Mouse (Mus musculus) frontal cortex, adult 2 months (tissue): ENCODE measurements around the gene Taf1a. TPM values are rescaled to one million over a fixed set of nuclear protein-coding genes. Genes with fewer than 3 reads are reported as not detected.

Experiments used
- DNase-seq, 2 experiments: peaks; one replicate each; pipeline ENCODE4 v3.0.0; 2022; ENCODE audit warnings: low spot score in 1 of 2; ENCODE audit errors: extremely low spot score in 1 of 2
- polyA plus RNA-seq: library from polyadenylated mRNA; depleted of rRNA; stranded (reverse); fragments of >200 nt; gene quantifications from 2 replicates; pipeline ENCODE4 v1.2.3, GENCODE M21; 2012; rRNA removed

Taf1a gene
- polyA plus RNA-seq, 1 experiment, result 34.0 TPM

DNA sequence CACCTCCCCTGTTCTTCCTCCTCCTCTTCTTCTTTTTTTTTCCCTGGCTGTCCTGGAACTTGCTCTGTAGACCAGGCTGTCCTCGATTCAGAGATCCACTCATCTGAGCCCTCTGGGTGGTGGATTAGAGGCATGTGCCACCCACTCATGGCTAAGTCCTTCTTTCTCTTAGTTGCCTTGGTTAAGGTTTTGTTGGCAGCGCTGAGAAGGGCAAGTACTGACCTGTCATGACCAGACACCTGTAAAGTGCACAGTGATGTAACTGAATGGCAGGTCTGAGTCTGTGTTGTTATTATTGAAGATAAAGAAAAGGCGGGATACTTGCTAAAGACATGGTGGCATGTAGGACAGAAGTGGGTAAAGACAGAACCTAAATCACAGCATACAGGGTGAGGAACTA lies 14.6 kb downstream of the Taf1a start:
- DNase-seq, result no peak

DNA sequence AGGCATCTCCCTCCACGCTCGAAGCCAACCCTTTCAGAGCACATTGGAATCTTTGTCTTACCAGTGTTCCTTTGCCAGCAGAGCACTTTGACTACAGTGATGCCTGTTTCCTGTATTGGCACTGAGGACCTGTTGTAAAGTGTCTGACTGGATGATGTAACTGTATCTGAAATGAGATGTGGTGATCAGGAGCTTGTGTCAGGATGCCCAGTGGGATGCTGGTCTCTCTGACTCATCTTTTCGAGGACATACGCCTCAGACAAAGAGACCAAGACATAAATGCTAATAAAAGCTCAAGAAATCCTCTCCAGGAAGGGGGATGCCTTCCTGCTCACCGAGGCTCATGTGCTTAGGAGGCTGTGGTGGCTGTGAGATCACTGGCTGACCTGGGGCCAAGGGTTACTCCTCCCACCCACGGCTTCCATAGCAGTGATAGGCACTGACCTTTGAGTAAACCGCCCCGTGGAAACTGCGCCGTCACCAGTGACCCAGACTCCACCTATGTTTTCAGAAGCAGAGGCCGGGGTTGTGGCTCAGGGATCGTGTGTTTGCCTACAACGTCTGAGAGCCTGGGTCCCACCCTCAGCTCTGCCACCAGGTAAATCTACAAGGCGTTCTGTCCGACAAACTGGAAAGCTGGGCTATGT lies 25.4 kb downstream of the Taf1a start:
- no peak for DNase-seq

DNA sequence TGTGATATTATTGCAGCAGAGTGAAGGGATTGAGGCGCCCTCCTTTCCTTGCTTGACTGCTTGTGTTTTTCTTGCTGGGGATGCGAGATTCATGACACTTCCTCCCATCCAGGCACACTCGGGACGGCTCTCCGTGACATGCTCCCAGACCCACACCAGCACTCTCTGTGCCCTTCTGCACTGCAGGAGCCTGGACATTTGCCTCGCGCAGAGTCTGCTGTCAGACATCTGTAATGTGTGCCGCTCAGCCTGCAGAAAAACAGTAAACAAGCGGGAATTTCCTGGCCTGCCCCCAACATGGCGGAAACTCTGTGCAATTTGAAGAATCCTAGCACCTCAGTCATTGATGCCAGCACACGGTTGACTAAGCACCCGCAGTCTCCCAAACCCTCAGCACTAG lies 29.1 kb downstream of the Taf1a start, which contains the start of gene Hhipl2:
Gene Hhipl2, plus strand, starts transcription at position 343 of the 400 bp plus-strand sequence.
- no peak for DNase-seq

DNA sequence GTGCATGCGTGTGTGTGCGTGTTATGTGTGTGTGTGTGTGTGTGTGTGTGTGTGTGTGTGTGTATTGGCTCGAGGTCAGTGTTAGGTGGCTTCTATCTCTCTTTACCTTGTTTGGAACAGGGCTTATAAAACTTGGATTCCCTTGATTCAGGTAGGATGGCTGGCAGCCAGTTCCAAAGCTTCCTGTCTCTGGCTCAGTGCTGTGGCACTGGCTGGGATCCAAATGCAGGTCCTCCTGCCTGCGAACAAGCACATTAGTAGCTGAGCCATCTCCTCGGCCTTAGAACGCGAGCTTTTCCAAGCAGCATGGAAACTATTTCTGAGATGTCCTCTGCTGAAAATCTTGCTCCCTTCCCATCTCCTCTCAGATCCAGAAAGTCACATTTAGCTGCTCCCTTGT lies 31.0 kb downstream of the Taf1a start:
- no peak for DNase-seq

DNA sequence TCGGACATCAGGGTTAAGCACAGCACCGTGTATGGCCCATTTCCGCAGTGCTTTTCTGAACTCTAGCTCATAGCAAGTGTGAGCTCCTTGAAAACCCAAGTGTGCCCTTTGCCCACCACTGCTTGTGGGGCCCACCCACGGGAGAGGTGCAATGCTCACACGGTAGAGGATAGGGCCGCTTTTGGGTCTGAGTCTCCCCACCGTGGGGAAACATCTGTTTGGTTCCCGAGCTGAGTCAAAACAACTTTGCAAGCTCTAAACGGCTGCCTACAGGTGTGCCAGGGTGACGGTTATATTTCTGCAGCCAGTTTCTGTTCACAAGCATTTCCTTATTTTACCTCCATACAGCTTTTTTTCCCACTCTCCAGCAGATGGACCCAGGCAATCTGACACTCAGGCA lies 31.5 kb downstream of the Taf1a start:
- no peak for DNase-seq

DNA sequence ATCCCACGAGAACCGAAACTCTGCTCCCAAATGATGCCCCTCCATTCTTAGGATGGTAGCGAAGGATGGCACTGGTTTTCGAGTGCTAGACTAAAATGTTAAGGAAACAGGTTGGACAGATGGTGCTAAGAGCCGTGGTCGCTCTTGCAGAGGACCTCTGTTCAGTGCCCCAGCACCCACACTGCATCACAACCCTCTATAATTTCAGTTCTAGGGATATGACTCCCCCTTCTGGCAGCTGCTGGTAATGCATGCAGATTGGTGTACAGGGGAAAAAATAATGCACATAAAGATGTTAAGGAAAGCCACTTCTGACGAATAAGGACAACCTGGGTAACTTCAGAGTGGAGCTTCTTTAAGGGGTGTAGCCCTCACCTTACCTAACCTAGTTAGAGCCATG lies 35.3 kb downstream of the Taf1a start:
- no peak for DNase-seq

DNA sequence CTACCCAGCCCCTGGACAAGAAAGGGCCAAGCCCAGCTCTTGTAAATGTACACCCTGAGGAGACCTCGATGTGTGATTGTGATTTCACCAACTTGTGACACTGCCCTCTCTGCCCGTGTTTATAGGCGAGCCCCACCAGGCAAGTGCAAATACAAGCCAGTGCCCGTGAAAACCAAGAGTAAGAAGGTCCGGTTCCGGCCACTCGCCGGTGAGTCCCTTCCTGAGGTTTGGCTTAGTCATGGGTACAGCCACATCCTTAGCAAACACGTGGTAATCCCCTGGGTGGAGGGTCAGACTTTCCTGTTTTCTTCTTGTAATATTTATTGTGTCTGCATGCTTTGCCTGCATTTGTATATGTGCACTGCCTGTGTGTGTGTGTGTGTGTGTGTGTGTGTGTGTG lies 46.1 kb downstream of the Taf1a start:
- no peak for DNase-seq

DNA sequence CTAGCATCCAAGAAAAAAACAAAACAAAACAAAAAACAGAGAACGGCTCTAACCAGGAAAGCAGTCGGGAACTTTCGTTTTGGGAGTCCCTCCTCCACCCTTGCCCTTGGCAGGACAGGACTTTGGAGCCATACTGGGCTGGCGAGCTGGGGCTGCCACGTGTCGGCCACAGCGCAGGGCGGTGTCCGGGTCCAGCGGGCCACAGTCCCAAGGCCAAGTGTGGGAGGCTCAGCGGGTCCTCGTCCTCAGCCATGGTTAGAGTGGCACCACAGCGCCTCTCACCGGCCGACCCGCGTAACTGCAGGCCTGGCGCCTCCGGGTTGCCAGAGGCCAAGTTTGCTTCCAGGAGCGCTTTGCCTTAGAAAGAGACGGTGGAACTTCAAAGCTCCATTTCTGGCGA lies 50.3 kb downstream of the Taf1a start:
- peak in 1 of 2 experiments; percentile 61 for DNase-seq

DNA sequence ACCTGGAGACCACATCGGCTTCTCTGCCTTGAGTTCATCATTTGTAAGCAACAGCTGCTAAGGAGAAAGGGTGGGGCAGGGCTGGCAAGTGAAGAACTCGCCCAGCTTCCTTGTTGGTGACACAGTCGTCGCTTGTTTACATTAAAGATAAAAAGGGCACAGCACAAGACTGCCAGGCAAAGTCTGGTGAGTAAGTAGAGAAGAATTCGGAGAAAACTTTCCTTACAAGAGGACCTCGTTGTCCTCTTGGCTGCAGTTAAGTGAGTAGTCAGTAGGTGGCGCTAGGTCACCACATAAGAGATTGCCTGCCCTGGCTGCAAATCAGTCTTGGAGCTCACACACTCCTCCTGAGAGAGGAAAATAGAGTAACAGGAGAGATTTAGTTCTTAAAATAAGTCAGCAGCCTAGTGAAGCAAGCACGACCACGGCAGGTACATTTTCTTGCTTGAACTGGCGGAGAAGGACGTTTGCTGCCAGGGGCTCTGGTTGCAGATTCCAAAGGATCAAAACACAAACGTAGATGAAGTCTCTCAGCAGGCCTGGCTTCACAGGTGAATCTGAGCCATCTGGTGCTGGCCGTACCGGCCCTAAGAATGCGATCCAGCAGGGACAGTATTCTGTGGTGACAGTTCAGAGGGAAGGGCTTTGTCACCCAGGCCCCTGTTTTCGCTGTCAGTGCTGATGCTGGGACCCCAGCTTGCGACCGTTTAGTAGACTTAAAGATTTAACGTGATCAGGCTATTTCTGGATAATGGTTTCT lies 53.4 kb downstream of the Taf1a start:
- peak; percentile 63 to 93 for DNase-seq

DNA sequence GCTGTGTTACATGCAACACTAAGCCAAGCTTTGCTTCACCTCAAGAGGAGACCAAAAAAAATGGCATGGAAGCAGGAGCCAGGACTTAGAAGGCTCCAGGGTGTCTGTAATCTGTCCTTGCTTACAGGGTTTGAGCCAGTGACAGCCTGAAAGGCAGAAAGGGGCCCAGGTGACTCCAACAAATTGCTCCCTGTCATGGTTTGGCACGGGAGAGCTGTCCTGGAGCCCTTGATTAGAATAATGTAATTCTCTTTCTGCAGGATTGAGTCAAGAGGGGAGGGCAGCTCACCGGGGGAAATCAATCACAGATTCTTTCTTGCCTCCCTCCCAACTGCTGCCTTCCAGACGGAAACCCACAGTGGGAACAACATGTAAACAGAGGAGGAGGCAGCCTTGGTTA lies 64.3 kb downstream of the Taf1a start:
- DNase-seq, result no peak

Other genes starting within 250 kb of the Taf1a start
- 7.2 and 7.8 TPM in 2 replicates for gene Disp1, start 167.5 kb upstream of the Taf1a start, polyA plus RNA-seq
- 57.0 and 58.7 TPM in 2 replicates for gene Aida, start 92.4 kb upstream of the Taf1a start, polyA plus RNA-seq
- 48.7 and 51.2 TPM in 2 replicates for gene Brox, start 91.7 kb upstream of the Taf1a start, polyA plus RNA-seq
- 121 and 124 TPM in 2 replicates for gene Mia3, start 19.4 kb upstream of the Taf1a start, polyA plus RNA-seq
- 0.68 and 0.80 TPM in 2 replicates for gene Hhipl2, start 29.2 kb downstream of the Taf1a start, polyA plus RNA-seq